Mouse (Mus musculus) forebrain, embryonic 14.5 days (tissue): ENCODE measurements around the gene Arhgap19. TPM values are rescaled to one million over a fixed set of nuclear protein-coding genes. Genes with fewer than 3 reads are reported as not detected.

ENCODE experiments used
- ATAC-seq: fragments of 200-750 bp; cut with Nextera tagmentation; 2 replicates; pipeline ENCODE4 v1.8.0; 2017; ENCODE audit warnings: mild to moderate bottlenecking, moderate library complexity
- DNase-seq: peaks from one replicate; pipeline ENCODE4 v3.0.0-alpha.2; 2015; ENCODE audit warnings: low spot score
- H3K27ac ChIP-seq: fragments of 300-500 bp; sonication (generic); 2 replicates; pipeline ENCODE4 v1.5.1; 2014; ENCODE audit warnings: low read depth, mild to moderate bottlenecking, control low read depth, low read length, moderate library complexity
- H3K27me3 ChIP-seq: fragments of 300-500 bp; sonication (generic); replicated peaks from 2 replicates; pipeline ENCODE4 v1.6.1; 2014; ENCODE audit warnings: low read length, control low read depth, mixed read lengths; ENCODE audit not compliant: control insufficient read depth, insufficient read depth
- H3K36me3 ChIP-seq: fragments of 300-500 bp; sonication (generic); 2 replicates; pipeline ENCODE4 v1.6.1; 2014; ENCODE audit warnings: low read length, control low read depth; ENCODE audit not compliant: control insufficient read depth, insufficient read depth
- H3K4me1 ChIP-seq: fragments of 300-500 bp; sonication (generic); 2 replicates; pipeline ENCODE4 v1.6.1; 2014; ENCODE audit warnings: antibody characterized with exemption, low read length, control low read depth; ENCODE audit not compliant: control insufficient read depth, insufficient read depth
- H3K4me2 ChIP-seq: fragments of 300-500 bp; sonication (generic); 2 replicates; pipeline ENCODE4 v1.6.1; 2014; ENCODE audit warnings: mild to moderate bottlenecking, control low read depth, low read length
- H3K4me3 ChIP-seq: fragments of 300-500 bp; sonication (generic); 2 replicates; pipeline ENCODE4 v1.5.1; 2014; ENCODE audit warnings: low read depth, low read length, control low read depth
- H3K9ac ChIP-seq: fragments of 300-500 bp; sonication (generic); 2 replicates; pipeline ENCODE4 v1.6.1; 2014; ENCODE audit warnings: mild to moderate bottlenecking, low read length, control low read depth, moderate library complexity
- H3K9me3 ChIP-seq: fragments of 300-500 bp; sonication (generic); replicated peaks from 2 replicates; pipeline ENCODE4 v1.6.1; 2016; ENCODE audit warnings: low read length, control low read depth, mixed read lengths; ENCODE audit not compliant: control insufficient read depth
- WGBS: fragments of 180-500 bp; shearing (Covaris S2); extraction: QIAGEN DNeasy Blood & Tissue Kit; methylation state at CpG from one replicate; pipeline ENCODE4 v1.1.7; 2014; 5-methylcytosine and 5-hydroxymethylcytosine counted together
- polyA plus RNA-seq: library from polyadenylated mRNA; unstranded; fragments of >200 nt; fragmentation: Nextera tagmentation; extraction: Ambion mirVana; gene quantifications from 2 replicates; pipeline ENCODE4 v1.2.1, GENCODE M21; 2014

The Arhgap19 gene
- polyA plus RNA-seq, 1 experiment from 2014 or later: 12.6 TPM

DNA sequence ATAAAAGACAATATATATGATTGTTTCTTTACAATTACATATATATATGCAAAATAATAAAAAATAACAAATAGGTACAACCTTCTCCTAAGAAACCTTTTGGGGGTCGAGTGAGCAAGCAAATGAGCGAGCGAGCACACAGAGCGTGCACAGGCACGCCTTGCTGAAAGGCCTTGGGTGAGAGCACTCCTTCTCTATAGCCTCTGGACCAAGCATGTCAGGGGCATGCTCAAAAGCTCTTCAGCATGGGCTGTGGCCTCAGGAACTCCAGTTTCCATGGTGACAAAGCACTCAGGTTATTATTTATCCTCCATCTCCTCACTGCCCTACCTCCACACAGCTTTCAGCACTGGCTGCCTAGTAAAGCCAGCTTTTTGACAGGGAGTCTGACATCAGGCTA, 35.2 kb downstream of the Arhgap19 start:
- DNase-seq (no peak), ATAC-seq (no peak)
- Histone ChIP-seq H3K4me2 (no peak overlapping the region), H3K27me3 (no peaks in the 10 kb centered on the region), H3K9me3 (no peaks in the 10 kb centered on the region), H3K36me3 (peaks cover 11% of the 10 kb centered on the region; the same call in 1 of the 2 replicates), H3K4me3 (no peak overlapping the region), H3K9ac (no peak overlapping the region), H3K27ac (no peak overlapping the region), H3K4me1 (no peaks in the 10 kb centered on the region)
- 81% methylated on average over 5 of the region's 5 CpGs for WGBS

GRCm38 (mm10) chr19:41763870-41764660, 37.8 kb downstream of the Arhgap19 start:
- WGBS: 31% methylated on average over 12 of the region's 12 CpGs
- no peak overlapping the region for H3K9ac ChIP-seq
- DNase-seq: peak; percentile 95
- no peaks in the 10 kb centered on the region for H3K27me3 ChIP-seq
- H3K36me3 ChIP-seq: no peaks in the 10 kb centered on the region
- ATAC-seq: peak; percentile 85
- no peak overlapping the region for H3K27ac ChIP-seq
- no peak overlapping the region for H3K4me3 ChIP-seq
- H3K4me2 ChIP-seq: no peak overlapping the region
- no peaks in the 10 kb centered on the region for H3K9me3 ChIP-seq
- no peaks in the 10 kb centered on the region for H3K4me1 ChIP-seq

DNA sequence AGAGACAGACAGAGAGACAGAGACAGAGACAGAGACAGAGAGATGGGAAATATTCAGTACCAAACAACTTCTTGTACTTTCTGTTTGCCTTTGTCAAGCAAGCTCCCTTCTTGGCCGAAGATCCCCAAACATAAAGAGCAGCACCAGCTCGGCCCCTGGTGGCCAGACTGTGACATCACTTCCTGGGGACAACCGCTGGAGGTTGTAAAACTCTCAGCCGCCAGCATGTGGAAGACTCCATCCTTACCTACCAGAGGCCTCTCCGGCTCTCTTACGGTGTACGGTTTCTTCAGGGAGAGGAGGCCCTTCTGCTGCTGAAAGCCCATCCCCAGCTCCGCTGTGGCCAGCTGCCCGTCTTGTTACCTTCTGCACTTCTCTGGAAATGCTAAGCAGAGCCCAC, 40.3 kb downstream of the Arhgap19 start:
- Histone ChIP-seq H3K27me3 (no peaks in the 10 kb centered on the region), H3K4me3 (no peak overlapping the region), H3K9me3 (no peaks in the 10 kb centered on the region), H3K4me2 (no peak overlapping the region), H3K27ac (no peak overlapping the region), H3K36me3 (no peaks in the 10 kb centered on the region), H3K4me1 (no peaks in the 10 kb centered on the region), H3K9ac (no peak overlapping the region)
- peak; percentile 69 for DNase-seq
- WGBS: 50% methylated on average over 9 of the region's 9 CpGs
- peak; percentile 49; the same call in 1 of the 2 replicates for ATAC-seq

DNA sequence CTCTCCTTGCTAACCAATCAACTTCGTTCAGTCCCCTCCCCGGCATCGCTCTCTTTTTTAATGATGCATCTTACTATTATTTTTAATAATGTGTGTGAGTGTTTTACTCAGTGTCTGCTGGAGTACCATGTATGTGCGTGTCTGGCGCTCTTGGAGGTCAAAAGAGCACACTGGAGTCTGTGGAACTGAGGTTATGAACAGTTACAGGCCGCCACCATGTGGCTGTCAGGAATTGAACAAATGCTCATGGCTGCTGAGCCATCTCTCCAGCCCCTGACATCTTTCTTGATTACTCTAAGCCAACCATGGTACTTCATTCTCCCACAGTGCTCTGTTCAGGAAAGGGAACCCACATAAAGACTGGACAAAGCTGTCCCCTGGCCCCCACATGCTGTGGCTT, 42.1 kb downstream of the Arhgap19 start:
- Histone ChIP-seq H3K27ac (no peak overlapping the region), H3K27me3 (no peaks in the 10 kb centered on the region), H3K9ac (no peak overlapping the region), H3K4me1 (peaks cover 2% of the 10 kb centered on the region; the same call in 1 of the 2 replicates), H3K9me3 (no peaks in the 10 kb centered on the region), H3K4me2 (no peak overlapping the region), H3K36me3 (no peaks in the 10 kb centered on the region), H3K4me3 (no peak overlapping the region)
- no peak for ATAC-seq
- no peak for DNase-seq
- 79% methylated on average over 6 of the region's 6 CpGs for WGBS

- peaks cover 6% of the 10 kb centered on the region; the same call in 1 of the 2 replicates for H3K4me1 ChIP-seq
- ATAC-seq (no peak), DNase-seq (no peak)
- no peak overlapping the region for H3K4me3 ChIP-seq
- H3K4me2 ChIP-seq: no peak overlapping the region
- no peaks in the 10 kb centered on the region for H3K36me3 ChIP-seq
- H3K27ac ChIP-seq: no peak overlapping the region
- H3K9me3 ChIP-seq: no peaks in the 10 kb centered on the region
- H3K9ac ChIP-seq: no peak overlapping the region
- H3K27me3 ChIP-seq: no peaks in the 10 kb centered on the region
- 88% methylated on average over 5 of the region's 5 CpGs for WGBS
Observed at GRCm38 (mm10) chr19:41759270-41759669, 42.6 kb downstream of the Arhgap19 start.

DNA sequence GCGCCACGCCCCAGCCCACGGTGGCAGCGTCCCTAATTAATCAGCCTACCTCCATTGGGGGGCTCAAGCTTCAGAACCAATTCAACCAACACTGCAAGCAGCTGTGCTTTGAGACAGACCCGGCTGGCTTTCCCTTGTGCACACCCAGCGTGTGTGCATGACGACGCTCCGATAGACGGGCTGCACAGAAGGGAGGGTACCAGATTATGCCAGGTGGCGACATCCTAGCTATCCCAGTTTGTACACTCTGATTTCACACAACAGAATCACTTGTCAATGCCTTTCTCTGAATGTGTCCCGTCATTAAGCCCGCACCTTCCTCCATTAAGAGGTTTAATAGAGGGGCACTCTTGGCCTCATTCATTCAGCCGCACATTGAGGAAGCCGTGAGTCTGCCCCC, 47.1 kb downstream of the Arhgap19 start:
- 13% methylated on average over 15 of the region's 15 CpGs for WGBS
- H3K36me3 ChIP-seq: no peaks in the 10 kb centered on the region
- H3K27ac ChIP-seq: no peak overlapping the region
- no peak overlapping the region for H3K9ac ChIP-seq
- no peak overlapping the region for H3K4me3 ChIP-seq
- peaks cover 11% of the 10 kb centered on the region for H3K4me1 ChIP-seq
- H3K27me3 ChIP-seq: no peaks in the 10 kb centered on the region
- DNase-seq: peak; percentile 67
- peak; percentile 68 for ATAC-seq
- H3K4me2 ChIP-seq: no peak overlapping the region
- no peaks in the 10 kb centered on the region for H3K9me3 ChIP-seq

- Histone ChIP-seq H3K36me3 (no peaks in the 10 kb centered on the region), H3K4me2 (no peak overlapping the region), H3K9me3 (no peaks in the 10 kb centered on the region), H3K4me1 (peaks cover 13% of the 10 kb centered on the region), H3K4me3 (no peak overlapping the region), H3K27me3 (no peaks in the 10 kb centered on the region; the same call in 1 of the 2 replicates), H3K9ac (no peak overlapping the region), H3K27ac (no peak overlapping the region)
- WGBS: 67% methylated on average over 11 of the region's 11 CpGs
- DNase-seq (peak; percentile 24), ATAC-seq (no peak)
Observed at GRCm38 (mm10) chr19:41751906-41752305, 49.9 kb downstream of the Arhgap19 start.

GRCm38 (mm10) chr19:41747436-41747835, 54.4 kb downstream of the Arhgap19 start:
- Histone ChIP-seq H3K36me3 (no peaks in the 10 kb centered on the region), H3K4me1 (peaks cover 44% of the 10 kb centered on the region), H3K4me2 (no peak overlapping the region), H3K4me3 (no peak overlapping the region), H3K9ac (no peak overlapping the region), H3K27me3 (peaks cover 3% of the 10 kb centered on the region; the same call in 1 of the 2 replicates), H3K27ac (no peak overlapping the region), H3K9me3 (no peaks in the 10 kb centered on the region)
- WGBS: 84% methylated on average over 14 of the region's 14 CpGs
- DNase-seq (no peak), ATAC-seq (no peak)

DNA sequence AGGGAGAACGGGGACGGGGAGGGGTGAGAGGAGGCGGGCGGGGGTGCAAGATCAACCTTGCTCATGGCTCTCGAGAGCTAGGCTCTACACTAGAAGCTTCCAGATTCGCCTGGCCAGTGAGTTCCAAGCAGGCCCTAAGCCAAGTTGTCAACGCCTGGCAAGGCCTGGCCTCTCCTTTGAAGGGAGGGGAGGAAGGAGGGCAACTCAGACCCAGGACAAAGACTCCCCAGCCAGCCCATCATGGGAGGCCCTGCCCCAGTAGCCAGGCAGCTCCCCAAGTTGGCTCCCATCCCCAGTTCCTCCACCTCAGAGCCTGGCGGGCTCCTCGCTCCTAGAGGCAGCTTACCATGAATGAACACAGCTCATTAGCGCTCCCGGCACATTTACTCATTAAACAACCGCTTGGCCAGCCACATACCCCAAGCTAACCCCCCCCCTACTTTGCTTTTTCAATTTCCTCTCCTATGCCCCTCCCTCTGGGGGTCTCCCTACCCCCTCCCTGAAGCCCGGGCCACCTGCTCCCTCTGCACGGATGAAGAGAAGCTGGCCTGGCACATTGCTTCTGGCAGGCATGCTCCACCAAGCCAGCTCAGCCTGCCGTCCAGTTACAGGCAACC, 55.8 kb downstream of the Arhgap19 start:
- Histone ChIP-seq H3K4me2 (no peak overlapping the region), H3K9me3 (no peaks in the 10 kb centered on the region), H3K27me3 (peaks cover 7% of the 10 kb centered on the region; the same call in 1 of the 2 replicates), H3K9ac (no peak overlapping the region), H3K27ac (peak overlapping the region; percentile 61), H3K4me3 (no peak overlapping the region), H3K4me1 (peaks cover 50% of the 10 kb centered on the region), H3K36me3 (no peaks in the 10 kb centered on the region)
- DNase-seq (peak; percentile 98), ATAC-seq (peak; percentile 92)
- WGBS: 8% methylated on average over 15 of the region's 15 CpGs
